Mouse (Mus musculus): ENCODE results near the gene Foxd3.

GRCm38 (mm10) chr4:99661956-99662355 lies 5.9 kb downstream of the Foxd3 start:
- no peak for TF ChIP-seq CTCF (IDR thresholded peaks at IDR 0.05; ENCODE audit: extremely low read depth, insufficient read depth, low read length)
- no peak for TF ChIP-seq POLR2A (IDR thresholded peaks at IDR 0.05; ENCODE audit: extremely low read depth, insufficient read depth, low read length)
